Mouse (Mus musculus) CH12F3 (cell line): Measurements from ENCODE around the gene Homer2.

Experiments
- in situ Hi-C: fragments of 300-500 bp; cut with MboI; formaldehyde crosslinking; loops from 2 replicates; pipeline ENCODE4 v1.14.3; 2020; ENCODE audit warnings: low sequenced_read_pairs

Gene Homer2

DNA sequence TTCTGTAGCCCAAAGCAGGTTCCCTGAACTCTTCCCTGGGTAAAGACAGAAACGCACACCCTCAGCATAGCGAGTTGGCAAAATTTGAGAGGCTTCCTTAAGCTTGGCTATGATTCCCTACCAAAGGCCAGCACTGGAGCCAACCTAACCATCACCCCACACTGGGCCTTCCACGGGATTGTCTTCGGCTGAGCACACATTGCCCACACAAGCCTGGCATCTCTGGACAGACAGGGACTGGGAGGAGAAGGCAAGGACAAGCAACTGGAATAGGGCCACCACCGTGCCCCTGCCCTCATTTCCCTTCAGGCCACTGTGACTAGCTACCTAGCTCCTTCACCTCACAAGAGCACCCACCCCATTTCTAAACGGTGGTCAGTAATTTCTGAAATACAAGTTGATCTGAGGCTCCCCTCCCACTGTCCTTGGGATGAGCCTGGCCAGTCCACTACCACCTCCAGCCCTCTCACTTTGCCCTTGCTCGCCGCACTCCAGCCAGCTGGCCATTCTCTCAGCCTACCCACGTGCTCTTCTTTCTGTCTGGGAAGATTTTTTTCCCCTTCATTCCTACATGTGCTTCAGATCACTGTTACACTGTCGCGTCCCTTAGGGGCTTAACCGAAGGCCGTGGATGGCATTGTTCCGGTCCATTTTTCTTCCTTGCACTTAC, at the start of gene Homer2:
Homer2 (minus strand) TSS at position 57 of the 670 bp plus-strand sequence.
- in situ Hi-C loops: no loop called here

DNA sequence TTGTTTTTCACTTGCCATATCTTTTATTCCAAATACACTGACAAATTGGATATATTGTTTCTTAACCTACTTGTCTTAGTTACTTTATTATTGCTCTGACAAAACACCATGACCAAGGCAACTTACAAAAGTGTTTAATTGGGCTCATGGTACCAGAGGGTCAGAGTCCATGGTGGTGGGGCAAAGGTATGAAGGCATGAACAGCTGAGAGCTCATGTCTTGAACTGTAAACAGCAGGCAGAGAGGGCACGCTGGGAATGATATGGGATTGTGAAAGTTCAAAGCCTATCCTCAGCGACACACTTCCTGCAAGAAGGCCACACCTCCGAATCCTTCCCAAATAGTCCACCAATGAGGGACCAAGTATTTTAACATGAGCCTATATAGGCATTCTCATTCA, 40.6 kb upstream of the Homer2 start:
- in situ Hi-C loops: no loop called here

DNA sequence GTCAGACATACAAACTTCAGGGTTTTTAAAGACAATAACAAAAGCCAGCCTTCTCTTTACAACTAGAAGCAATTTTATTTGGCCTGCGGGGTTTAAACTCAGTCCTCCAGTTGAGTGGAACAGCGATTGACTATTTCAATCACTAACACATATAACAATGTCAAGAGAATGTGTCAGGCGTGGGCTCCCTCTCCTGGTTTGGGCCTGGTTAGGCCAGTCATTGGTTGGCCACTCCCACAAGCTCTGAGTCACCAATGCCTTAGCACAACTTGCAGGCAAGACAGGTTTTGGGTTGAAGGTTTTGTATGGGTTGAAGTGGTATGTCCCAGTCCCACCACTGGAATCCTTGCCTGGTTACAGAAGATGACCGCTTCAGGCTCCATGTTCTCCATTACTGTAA, 36.8 kb upstream of the Homer2 start:
- in situ Hi-C loops: no loop called here

DNA sequence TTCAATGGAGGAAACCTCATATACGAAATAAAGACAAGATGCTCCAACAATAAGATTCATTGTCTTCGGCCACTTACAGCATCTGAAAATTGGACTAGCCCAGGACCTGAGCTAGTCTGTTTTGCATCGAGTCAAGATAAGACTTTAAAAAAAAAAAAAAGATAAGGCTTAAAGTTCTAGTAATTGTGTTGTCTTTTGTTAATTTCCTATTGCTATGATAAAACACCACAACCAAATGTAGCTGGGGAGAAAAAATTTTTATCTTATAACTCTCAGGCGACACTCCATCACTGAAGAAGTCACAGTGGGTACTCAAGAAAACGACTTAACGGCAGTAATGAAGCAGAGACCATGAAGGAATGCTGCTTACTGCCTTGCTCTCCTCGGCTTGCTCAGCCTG, 32.7 kb upstream of the Homer2 start:
- in situ Hi-C loops: no loop called here

DNA sequence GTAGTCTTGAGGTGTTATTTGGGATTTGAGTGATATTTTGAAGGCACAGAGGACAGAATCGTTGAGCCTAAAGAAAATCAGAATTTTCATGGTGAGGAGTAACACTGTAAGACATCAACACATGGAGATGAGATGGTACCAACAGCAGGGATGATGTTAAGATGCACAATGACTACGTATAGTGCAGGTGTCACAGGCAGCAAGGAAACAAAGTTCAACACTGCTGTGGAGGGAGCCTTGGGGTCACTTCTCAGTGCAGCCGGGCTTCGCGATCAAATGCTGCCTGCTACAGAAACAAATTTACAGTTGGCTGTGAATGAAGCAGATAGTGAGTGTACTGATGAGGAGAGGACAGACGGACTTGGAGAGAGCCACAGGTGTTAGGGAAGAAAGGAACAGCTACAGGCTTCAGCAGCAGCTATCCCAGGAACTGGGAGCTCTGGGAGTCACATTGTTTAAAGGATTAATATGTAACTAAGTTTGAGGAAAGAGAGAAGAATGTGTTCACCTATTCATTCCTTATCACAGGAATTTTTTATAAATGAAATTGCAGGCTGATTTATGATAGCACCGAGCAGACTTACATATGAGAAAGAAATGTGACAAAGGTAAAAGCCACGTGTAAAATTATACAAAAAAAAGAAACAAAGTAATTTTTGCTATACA, 31.5 kb upstream of the Homer2 start:
- in situ Hi-C loops: no loop called here

DNA sequence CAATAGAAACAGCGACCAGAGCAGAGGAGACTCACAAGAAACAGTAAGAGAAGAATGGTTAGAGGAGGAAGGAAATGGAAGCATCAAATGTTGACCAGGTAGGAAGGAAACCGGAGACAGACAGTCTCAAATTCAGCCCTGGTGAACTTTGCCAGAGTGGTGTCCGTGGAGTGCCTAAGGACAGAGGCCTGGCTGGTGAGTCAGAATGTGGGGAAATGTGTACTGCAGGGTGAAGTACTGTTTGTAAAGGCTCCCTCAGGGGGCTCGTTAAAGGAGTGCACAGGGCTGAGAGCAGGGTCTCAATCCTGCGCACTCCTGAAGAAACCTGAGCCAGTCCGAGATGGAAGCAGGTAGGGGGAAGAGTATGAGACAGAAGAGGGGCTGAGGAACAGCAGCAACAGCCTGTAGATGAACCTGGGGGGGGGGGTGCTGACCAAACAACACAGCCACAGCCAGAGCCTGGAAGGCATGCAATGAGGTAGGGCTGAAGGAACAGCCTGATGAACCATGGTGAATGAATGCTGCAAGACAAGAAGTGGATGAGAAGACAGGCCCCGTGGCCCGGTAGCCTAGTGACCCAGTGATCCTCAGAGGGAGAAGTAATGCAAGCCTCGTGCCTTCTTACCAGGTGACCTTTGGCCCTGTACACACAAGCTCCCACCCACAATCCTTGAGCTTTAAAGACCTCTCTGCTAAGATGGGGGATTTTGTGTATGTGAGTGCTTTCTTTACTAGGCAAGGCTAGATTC, 28.1 kb upstream of the Homer2 start:
- in situ Hi-C loops: no loop called here

DNA sequence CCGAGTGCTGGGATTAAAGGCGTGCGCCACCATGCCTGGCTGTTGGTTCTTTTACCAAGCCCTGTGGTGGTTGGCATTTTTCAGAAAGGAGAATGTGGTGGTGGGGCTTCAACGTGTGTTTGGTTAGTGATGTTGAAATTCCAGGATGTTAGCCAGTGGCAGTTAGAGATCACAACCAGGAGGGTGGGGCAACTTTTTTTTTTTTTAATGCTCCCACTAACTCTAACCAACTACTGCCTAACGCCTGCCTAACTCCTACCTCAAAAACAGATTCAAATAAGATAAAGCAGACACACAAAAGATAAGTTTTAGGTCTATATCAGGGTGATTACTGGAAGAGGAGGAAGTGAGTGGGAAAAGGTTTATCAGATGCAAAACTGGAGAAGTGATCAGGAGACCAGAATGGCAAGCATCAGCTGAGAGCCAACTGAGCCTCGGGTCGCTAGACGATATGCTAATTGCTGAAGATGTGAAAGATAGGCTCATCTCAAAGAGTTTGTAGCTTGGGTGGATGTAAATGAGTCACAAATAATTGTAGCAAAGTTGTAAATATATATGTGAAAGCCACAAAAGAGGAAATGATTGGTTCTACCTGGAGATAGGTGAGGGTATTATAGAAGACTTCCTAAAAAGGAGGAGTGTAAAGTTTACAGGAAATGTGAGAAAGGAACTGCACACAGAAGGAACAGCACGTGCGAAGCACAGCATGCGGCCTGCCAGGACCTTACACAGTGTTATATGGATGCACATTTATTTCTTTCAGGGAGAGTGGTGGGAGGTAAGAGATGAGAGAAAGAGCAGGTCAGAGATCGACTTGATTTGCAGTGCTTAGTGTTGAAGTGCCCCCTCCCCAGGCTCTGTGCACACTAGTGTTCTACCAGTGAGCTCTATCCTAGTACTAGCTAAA, 25.1 kb upstream of the Homer2 start:
- in situ Hi-C loops: no loop called here

DNA sequence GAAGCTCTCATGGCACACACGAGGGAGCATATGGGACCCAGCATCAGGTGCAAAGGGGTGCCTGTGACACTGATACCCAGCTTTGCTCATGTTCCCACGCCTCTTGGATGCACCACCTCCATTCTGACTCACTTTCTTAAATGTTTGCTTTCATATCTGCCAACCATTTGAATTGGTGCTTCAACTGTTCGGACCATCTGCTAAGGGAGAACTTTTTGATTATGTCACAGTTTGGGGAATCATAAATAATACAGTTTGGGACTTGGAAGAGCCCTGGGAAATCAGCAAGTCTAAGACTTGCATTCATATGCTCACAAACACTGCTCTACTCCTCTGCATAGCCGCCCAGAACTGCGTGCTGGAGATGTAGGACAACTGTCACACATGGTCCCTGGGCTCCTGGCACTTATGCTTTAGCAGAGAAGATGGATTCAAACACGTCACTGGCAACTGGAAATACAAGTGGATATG, 23.9 kb upstream of the Homer2 start:
- in situ Hi-C loops: no loop called here

DNA sequence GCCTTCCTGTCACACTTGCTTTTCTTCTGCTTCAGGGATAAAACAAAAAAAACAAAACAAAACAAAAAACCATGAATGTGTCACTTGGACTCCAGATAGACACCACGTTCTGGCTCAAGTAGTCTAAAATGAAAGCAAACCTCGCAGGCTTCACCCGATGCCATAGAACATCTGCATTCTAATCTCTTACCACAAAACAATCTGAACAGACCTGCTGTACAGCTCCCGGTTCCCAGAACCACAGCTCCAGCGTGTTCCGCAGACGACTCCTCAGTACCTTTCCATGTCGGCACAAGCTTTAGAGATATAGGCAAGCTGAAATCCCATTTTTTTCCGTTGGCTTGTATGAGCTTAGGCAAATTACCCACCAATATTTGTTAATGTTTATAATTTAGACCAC, 22.5 kb upstream of the Homer2 start:
- in situ Hi-C loops: no loop called here

DNA sequence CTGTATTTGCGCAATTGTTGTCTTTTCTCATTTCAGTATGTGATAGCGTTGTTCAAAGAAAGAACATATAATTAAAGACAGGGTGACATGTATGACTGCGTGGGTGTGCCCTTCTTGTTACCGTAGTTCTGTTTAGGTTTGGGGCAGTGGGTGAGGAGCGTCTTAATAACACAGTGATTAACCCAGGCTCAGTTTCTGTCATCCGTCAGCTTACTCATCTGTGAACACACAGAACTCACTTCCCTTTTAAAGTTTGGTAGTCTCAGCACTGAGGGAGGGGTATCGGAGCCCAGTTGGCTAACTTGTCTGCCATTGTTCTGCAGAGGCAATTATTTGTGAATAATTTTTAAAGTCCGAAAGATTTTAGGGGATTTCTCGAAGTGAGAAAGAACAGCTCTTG, 20.4 kb upstream of the Homer2 start:
- in situ Hi-C loops: no loop called here

DNA sequence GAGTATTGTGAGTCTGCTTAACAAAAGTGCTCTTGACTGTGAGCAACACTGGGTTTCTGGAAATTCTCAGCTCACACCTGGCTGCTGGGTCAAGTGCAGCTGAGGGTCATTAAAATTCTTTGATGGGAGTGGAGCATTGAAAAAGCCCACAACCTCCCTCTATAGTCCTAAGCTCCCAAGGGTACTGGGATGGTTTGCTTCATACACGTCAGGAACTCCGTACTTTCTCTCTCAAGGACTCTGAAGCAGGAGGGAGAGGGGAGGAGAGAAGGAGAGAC, 19.3 kb upstream of the Homer2 start:
- in situ Hi-C loops: no loop called here

DNA sequence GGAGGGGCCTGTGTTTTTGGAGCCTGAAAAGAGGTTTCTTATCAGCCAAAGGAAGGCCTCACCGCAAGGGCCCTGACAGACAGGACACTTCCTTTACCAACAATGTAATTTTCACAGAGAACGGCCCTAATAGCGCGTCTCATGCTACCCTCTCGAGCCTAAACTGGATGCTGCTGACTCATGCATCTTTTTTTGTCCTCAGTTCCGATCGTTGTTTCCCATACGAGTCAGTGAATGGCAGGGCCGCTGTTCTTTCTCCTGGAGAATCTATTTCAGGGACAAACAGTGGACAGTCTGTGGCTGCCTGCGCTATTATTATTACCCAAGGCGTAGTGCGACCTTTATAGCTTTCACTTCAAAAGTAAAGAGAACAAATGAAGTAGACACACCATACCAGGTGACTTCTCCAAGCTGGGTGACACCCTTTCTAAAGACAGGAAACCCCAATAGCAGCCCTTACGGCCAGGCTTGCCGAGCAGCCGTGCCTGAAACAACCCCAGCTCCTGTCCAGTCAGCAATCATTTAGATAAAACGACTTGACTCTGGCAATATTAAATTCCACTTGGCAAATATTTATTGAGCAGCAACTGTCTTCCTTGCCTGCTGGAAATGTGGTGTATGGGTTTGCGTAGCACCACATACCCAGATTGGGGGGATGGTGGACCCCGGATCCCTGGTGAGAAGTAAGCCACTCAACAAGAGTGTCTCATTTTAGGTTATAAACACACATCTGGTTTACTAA, 18.8 kb upstream of the Homer2 start:
- in situ Hi-C loops: no loop called here

DNA sequence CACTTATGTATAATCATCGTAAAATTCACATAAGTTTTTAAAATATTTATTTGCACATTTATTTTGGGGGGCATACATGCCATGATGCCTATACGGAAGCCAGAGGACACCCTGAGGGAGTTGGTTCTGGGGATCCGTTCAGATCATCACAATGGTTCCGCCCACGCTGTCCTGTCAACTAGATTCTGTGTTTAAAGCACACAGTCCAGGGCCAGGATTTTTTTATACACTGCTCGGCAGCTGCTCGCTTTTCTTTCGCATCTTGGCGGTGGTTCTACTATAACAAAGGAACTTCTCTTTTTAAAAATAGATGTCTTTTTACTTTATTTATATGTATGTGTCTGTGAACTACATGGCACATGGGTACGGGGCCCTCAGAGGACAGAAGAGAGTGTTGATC, 16.5 kb upstream of the Homer2 start:
- in situ Hi-C loops: no loop called here

DNA sequence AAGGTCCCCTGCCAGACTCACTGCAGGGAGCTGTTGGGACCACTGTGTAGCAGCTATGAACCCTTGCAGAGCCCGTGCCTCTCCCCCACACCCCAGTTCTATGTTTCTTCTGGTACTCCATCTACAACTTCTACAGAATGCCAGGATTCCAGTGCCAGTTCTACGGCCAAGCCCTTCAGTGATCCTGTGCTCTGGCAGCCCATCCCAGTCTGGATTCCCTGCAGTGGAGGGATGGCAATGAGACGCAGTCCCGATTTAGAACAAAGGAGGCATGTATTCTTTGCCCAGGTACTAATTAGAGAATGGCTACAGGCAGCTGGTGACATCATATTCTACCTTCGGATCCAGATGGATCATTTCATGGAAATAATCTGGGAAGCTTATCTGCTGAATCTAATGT, 13.9 kb upstream of the Homer2 start:
- in situ Hi-C loops: no loop called here

DNA sequence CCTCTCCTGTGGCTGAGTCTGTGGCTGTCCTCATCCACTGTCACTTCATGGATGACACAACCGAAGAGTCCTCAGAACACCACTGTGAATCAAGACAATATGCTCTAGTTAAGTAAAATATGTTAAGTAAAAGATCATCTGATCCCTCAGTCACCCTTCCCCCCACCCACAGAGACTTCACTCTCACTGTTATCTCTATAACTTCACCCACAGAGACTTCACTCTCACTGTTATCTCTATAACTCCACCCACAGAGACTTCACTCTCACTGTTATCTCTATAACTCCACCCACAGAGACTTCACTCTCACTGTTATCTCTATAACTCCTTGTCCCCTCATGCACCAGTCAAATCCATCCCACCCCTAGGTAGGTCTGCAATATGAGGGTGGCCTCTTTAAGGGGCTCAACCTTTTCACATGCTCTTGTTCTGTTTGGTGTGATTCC, 11.9 kb upstream of the Homer2 start:
- in situ Hi-C loops: no loop called here

DNA sequence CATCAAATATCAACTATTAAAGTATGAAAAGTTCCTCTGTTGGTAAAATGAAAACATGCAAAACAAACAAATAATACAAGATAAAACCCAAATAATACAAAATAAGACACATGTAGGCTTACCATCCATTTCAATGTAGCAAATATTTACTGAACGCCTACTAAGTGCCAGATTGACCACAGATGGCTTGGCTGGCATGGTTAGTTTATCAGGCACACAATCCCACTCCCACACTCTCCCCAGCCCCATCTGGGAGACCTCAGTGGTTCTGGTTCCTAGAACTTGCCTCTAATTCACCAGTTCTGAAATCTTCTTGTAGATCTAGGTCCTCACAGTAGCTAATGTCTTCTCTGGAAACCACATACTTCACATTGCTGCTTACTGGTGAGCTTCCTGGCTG, 11.3 kb upstream of the Homer2 start:
- in situ Hi-C loops: no loop called here

DNA sequence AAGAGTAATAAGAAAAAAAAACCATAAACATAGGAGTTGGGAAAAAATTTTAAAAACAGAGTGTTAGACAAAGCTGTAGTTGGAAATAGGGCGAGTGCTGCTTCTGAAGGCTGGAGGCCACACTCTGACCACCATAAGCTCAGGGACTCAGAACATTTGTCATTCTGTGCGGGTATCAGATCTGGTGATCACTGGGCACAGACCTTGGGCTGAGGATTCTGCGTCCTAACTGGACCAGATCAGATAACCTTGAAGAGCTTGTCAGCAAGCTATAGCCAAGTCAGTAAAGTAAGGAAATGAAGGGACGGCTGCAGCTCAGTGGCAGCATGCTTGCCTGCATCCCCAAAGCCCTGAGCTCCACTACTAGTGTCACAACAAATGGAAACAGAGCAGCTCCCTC, 2.8 kb upstream of the Homer2 start:
- in situ Hi-C loops: no loop called here

DNA sequence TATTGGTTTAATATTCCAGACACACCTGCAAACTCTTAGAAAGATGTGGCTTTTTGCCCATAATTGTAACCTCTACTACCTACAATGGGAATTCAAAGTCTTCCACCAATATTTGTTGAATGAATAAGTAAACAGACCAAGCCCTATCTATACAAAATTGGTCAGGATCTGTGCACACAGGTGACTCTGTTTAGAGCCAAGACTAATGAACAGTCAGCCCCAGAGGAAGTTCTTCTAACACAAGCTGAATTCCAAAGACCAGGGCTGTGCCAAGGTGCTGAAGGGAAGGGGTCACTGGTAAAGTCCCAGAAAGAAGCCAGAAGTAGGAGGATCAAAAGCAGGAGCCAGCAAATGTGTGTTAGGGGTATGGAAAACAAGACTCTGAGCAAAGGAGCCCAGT, 838 bp upstream of the Homer2 start:
- in situ Hi-C loops: no loop called here

DNA sequence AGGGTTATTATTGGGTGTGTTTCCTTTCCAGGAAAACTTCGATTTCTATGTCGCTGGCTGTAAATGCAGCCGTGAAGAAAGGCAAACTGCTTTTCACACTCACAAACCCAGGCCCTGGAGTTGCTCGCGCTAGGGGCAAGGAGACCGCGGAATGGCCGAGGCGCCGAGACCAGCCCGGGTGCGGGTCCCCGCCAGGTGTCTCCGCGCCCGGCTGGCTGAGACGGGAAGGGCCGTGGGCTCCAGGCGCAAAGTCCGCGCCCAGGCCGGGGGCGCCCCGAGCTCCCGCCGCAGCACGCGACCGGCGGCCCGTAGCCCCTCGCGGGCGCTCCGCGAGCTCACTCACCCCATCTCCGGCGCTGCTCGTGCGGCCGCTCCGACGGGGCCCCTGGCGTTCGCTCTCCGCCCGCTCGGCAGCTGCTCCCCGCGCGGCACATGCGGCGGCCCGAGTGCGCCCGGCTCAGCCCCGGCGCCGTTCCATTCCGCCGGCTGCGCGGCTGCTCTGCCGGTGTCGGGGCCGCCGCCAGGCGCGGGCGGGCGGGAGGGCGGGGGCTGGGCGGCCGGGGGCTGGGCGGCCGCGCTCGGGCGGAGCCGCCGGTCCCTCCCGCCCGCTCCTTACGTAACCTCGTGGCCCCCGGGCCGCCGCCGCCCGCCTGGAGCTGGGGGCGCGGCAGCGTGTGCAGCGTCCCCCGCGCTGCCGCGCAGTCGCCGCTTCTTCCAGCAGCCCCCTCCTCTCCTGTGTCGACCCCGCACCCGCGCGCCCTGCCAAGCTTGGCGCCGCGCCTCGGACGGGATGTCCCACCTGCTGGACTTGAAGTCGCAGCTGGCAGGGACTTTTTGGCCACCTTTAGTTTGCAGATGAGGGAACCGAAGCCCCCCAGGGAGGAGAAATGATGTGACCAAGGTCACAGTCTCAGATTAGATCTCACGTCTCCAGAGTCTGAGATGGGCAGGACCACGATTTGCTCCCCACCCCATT, 623 bp downstream of the Homer2 start:
- in situ Hi-C loops: no loop called here
